Mouse (Mus musculus) frontal cortex, postnatal 10 days (tissue): ENCODE results near the gene Cav1.

ENCODE experiments used
- DNase-seq, 2 experiments: peaks; one replicate each; pipeline ENCODE4 v3.0.0; 2022; ENCODE audit warnings: low spot score in 2 of 2, mixed read lengths in 1 of 2

The Cav1 gene

GRCm38 (mm10) chr6:17317167-17317524, 11.0 kb downstream of the Cav1 start:
- DNase-seq: no peak

- DNase-seq: no peak
Measured at GRCm38 (mm10) chr6:17317944-17318343, 11.8 kb downstream of the Cav1 start.

- DNase-seq: no peak
Measured at GRCm38 (mm10) chr6:17321976-17322375, 15.8 kb downstream of the Cav1 start.

- DNase-seq: no peak
Measured at GRCm38 (mm10) chr6:17327216-17327615, 21.1 kb downstream of the Cav1 start.

- DNase-seq: no peak
Measured at GRCm38 (mm10) chr6:17329801-17330200, 23.7 kb downstream of the Cav1 start.

GRCm38 (mm10) chr6:17337724-17338123, 31.6 kb downstream of the Cav1 start:
- no peak for DNase-seq

- DNase-seq: no peak
Measured at GRCm38 (mm10) chr6:17340406-17340805, 34.3 kb downstream of the Cav1 start.

- no peak for DNase-seq
Measured at GRCm38 (mm10) chr6:17348011-17348410, 41.9 kb downstream of the Cav1 start.

- DNase-seq: no peak
Measured at GRCm38 (mm10) chr6:17350803-17351202, 44.7 kb downstream of the Cav1 start.

GRCm38 (mm10) chr6:17358896-17359690, 53.0 kb downstream of the Cav1 start:
- peak; percentile 6 to 22 for DNase-seq

- DNase-seq: no peak
Measured at GRCm38 (mm10) chr6:17362771-17363170, 56.6 kb downstream of the Cav1 start.

GRCm38 (mm10) chr6:17363446-17364179, 57.5 kb downstream of the Cav1 start:
- DNase-seq: no peak

GRCm38 (mm10) chr6:17374326-17374725, 68.2 kb downstream of the Cav1 start:
- no peak for DNase-seq

GRCm38 (mm10) chr6:17377371-17377770, 71.2 kb downstream of the Cav1 start:
- no peak for DNase-seq

- DNase-seq: no peak
Measured at GRCm38 (mm10) chr6:17380102-17380501, 74.0 kb downstream of the Cav1 start.

GRCm38 (mm10) chr6:17381690-17382089, 75.6 kb downstream of the Cav1 start:
- no peak for DNase-seq

GRCm38 (mm10) chr6:17385531-17385930, 79.4 kb downstream of the Cav1 start:
- DNase-seq: no peak

GRCm38 (mm10) chr6:17387991-17388710, 82.0 kb downstream of the Cav1 start:
- no peak for DNase-seq
